ENCODE assay signal across 26 mouse cellular contexts in genomic region chr1:178744961-178745360, GRCm38 (mm10).
DNase-seq lines count a peak whose midpoint lies in the region; ATAC-seq and TF ChIP-seq lines count a peak whose summit lies in the region.
"Had no signal": no experiment of that assay in that cellular context is flagged by ENCODE, and none has a peak within 500 bp of the region (broad histone marks: within the 10 kb centered on the region; RNA-seq: fewer than 3 reads in every experiment).

No protein-coding gene starts in this region.

- intact Hi-C loops in left cerebral cortex, postnatal 14 days (cut with DNase I), result no loop called here

- DNase-seq in cerebellum, adult 8-10 months, result peak; percentile 43
- no peak for DNase-seq in cerebellum, adult 18-20 months
- no peak for DNase-seq in midbrain, postnatal 0 days (ENCODE audit: low spot score)
- no peak for DNase-seq in embryonic facial prominence, embryonic 10.5 days (ENCODE audit: low spot score)
- no peak for DNase-seq in left cerebral cortex, postnatal 14 days (ENCODE audit: low spot score in 2 of 2)
- DNase-seq: adrenal gland, postnatal 10 days; adrenal gland, postnatal 36 days; B cell, adult 2 months; forebrain, postnatal 0 days; gastrocnemius, adult 2 months; gastrocnemius, postnatal 14 days; heart, adult 11 months; heart, postnatal 10 days; heart, postnatal 36 days had no signal

- no peak for TF ChIP-seq CTCF in midbrain, postnatal 0 days (IDR thresholded peaks at IDR 0.05)

- H3K9me3 ChIP-seq in midbrain, embryonic 15.5 days, result no peaks in the 10 kb centered on the region
- H3K9me3 ChIP-seq in midbrain, postnatal 0 days (ENCODE audit: low read length), result no peaks in the 10 kb centered on the region
- H3K9me3 ChIP-seq in embryonic facial prominence, embryonic 10.5 days, result peaks cover 4% of the 10 kb centered on the region
- H3K9me3 ChIP-seq in neural tube, embryonic 15.5 days (replicated peaks), result no peaks in the 10 kb centered on the region
- H3K9me3 ChIP-seq: embryonic facial prominence, embryonic 12.5 days; embryonic facial prominence, embryonic 15.5 days; heart, embryonic 15.5 days; hindbrain, embryonic 15.5 days had no signal

- H3K27me3 ChIP-seq in midbrain, embryonic 15.5 days (replicated peaks), result no peaks in the 10 kb centered on the region
- H3K27me3 ChIP-seq in midbrain, postnatal 0 days (ENCODE audit: insufficient read depth, low read length), result no peaks in the 10 kb centered on the region
- no peaks in the 10 kb centered on the region for H3K27me3 ChIP-seq in embryonic facial prominence, embryonic 10.5 days (replicated peaks; ENCODE audit: low read depth, poor library complexity, severe bottlenecking)
- H3K27me3 ChIP-seq in neural tube, embryonic 15.5 days (replicated peaks), result no peaks in the 10 kb centered on the region
- H3K27me3 ChIP-seq: CH12.LX; embryonic facial prominence, embryonic 12.5 days; embryonic facial prominence, embryonic 15.5 days; heart, embryonic 12.5 days; heart, embryonic 15.5 days; hindbrain, embryonic 15.5 days; Patski had no signal

- H3K9ac ChIP-seq in midbrain, embryonic 15.5 days, result no peak overlapping the region
- no peak overlapping the region for H3K9ac ChIP-seq in midbrain, postnatal 0 days (replicated peaks; ENCODE audit: low read length, poor library complexity, severe bottlenecking)
- H3K9ac ChIP-seq in neural tube, embryonic 15.5 days (replicated peaks), result no peak overlapping the region
- H3K9ac ChIP-seq: embryonic facial prominence, embryonic 12.5 days; embryonic facial prominence, embryonic 15.5 days; forebrain, postnatal 0 days; heart, embryonic 12.5 days; heart, embryonic 15.5 days; hindbrain, embryonic 15.5 days had no signal

- H3K36me3 ChIP-seq in midbrain, embryonic 15.5 days (replicated peaks), result no peaks in the 10 kb centered on the region
- H3K36me3 ChIP-seq in midbrain, postnatal 0 days (ENCODE audit: insufficient read depth, low read length), result no peaks in the 10 kb centered on the region
- H3K36me3 ChIP-seq in embryonic facial prominence, embryonic 10.5 days (replicated peaks), result no peaks in the 10 kb centered on the region; the same call in 1 of the 2 replicates
- no peaks in the 10 kb centered on the region for H3K36me3 ChIP-seq in neural tube, embryonic 15.5 days
- H3K36me3 ChIP-seq: embryonic facial prominence, embryonic 12.5 days; embryonic facial prominence, embryonic 15.5 days; G1E; heart, embryonic 12.5 days; heart, embryonic 15.5 days; hindbrain, embryonic 15.5 days had no signal

- H3K4me1 ChIP-seq in midbrain, embryonic 15.5 days, result peaks cover 4% of the 10 kb centered on the region; the same call in 1 of the 2 replicates
- no peaks in the 10 kb centered on the region for H3K4me1 ChIP-seq in midbrain, postnatal 0 days (ENCODE audit: insufficient read depth, low read length)
- peaks cover 27% of the 10 kb centered on the region for H3K4me1 ChIP-seq in embryonic facial prominence, embryonic 10.5 days
- peaks cover 31% of the 10 kb centered on the region for H3K4me1 ChIP-seq in neural tube, embryonic 15.5 days

- H3K4me2 ChIP-seq in midbrain, embryonic 15.5 days, result no peak overlapping the region
- H3K4me2 ChIP-seq in midbrain, postnatal 0 days (ENCODE audit: low read depth, low read length, poor library complexity, severe bottlenecking), result no peak overlapping the region
- H3K4me2 ChIP-seq in neural tube, embryonic 15.5 days, result no peak overlapping the region
- H3K4me2 ChIP-seq: embryonic facial prominence, embryonic 12.5 days; embryonic facial prominence, embryonic 15.5 days; heart, embryonic 12.5 days; heart, embryonic 15.5 days; hindbrain, embryonic 15.5 days had no signal

- no peak overlapping the region for H3K27ac ChIP-seq in midbrain, embryonic 15.5 days
- H3K27ac ChIP-seq in midbrain, postnatal 0 days (ENCODE audit: low read depth, low read length), result no peak overlapping the region
- 0 out of 2 replicates have a peak overlapping the region, but pooled peaks have one; percentile 62 for H3K27ac ChIP-seq in embryonic facial prominence, embryonic 10.5 days (replicated peaks)
- no peak overlapping the region for H3K27ac ChIP-seq in neural tube, embryonic 15.5 days (replicated peaks)
- H3K27ac ChIP-seq: embryonic facial prominence, embryonic 12.5 days; embryonic facial prominence, embryonic 15.5 days; gastrocnemius, adult 2 months; heart, embryonic 15.5 days; hindbrain, embryonic 15.5 days had no signal

- 0 out of 2 replicates have a peak, but pooled peaks have one; percentile 58 for ATAC-seq in midbrain, embryonic 15.5 days (replicated peaks)
- ATAC-seq in midbrain, postnatal 0 days (ENCODE audit: low FRiP score), result no peak
- peak; percentile 24; the same call in 1 of the 2 replicates for ATAC-seq in neural tube, embryonic 15.5 days (ENCODE audit: low FRiP score)
- ATAC-seq in megakaryocyte-erythroid progenitor cell, adult 5-6 weeks (replicated peaks; ENCODE audit: low FRiP score, low TSS enrichment, poor library complexity, severe bottlenecking), result no peak
- ATAC-seq: forebrain, embryonic 14.5 days; forebrain, postnatal 0 days; Patski had no signal

- no peak overlapping the region for H3K4me3 ChIP-seq in midbrain, embryonic 15.5 days
- H3K4me3 ChIP-seq in midbrain, postnatal 0 days (ENCODE audit: low read depth, low read length), result no peak overlapping the region
- no peak overlapping the region for H3K4me3 ChIP-seq in embryonic facial prominence, embryonic 10.5 days
- no peak overlapping the region for H3K4me3 ChIP-seq in neural tube, embryonic 15.5 days (replicated peaks)
- H3K4me3 ChIP-seq: embryonic facial prominence, embryonic 12.5 days; embryonic facial prominence, embryonic 15.5 days; gastrocnemius, adult 2 months; heart, embryonic 12.5 days; heart, embryonic 15.5 days; hindbrain, embryonic 15.5 days had no signal

- WGBS in midbrain, embryonic 15.5 days, result 56% methylated on average over 6 of the region's 6 CpGs
- WGBS in midbrain, postnatal 0 days, result 59% methylated on average over 6 of the region's 6 CpGs
- 81% methylated on average over 6 of the region's 6 CpGs for WGBS in embryonic facial prominence, embryonic 10.5 days
- WGBS in neural tube, embryonic 15.5 days, result 62% methylated on average over 6 of the region's 6 CpGs

Comparison
In these comparisons a context has a peak if more than half of its experiments do, and no peak if none do; other contexts are left out.
1. ATAC-seq: peak in midbrain, embryonic 15.5 days (single experiment) and neural tube, embryonic 15.5 days (single experiment); none in midbrain, postnatal 0 days (single experiment) and megakaryocyte-erythroid progenitor cell, adult 5-6 weeks (single experiment).